Mouse (Mus musculus) liver, embryonic 14.5 days (tissue): ENCODE measurements around the gene Meis3. TPM values are rescaled to one million over a fixed set of nuclear protein-coding genes. Genes with fewer than 3 reads are reported as not detected.

Experiments
- ATAC-seq: fragments of 200-750 bp; cut with Nextera tagmentation; 2 replicates; pipeline ENCODE4 v1.8.0; 2017; ENCODE audit warnings: moderate number of reproducible peaks, mild to moderate bottlenecking, moderate library complexity; ENCODE audit not compliant: insufficient read depth
- DNase-seq, 3 experiments: peaks; one replicate each; pipeline ENCODE4 v3.0.0-alpha.2; 2012 to 2013; ENCODE audit warnings: low read depth in 3 of 3, low spot score in 3 of 3
- H3K27ac ChIP-seq: fragments of 300-500 bp; sonication (generic); 2 replicates; pipeline ENCODE4 v1.5.1; 2014; ENCODE audit warnings: moderate library complexity, mild to moderate bottlenecking, control low read depth, inconsistent platforms
- H3K27me3 ChIP-seq: fragments of 300-500 bp; sonication (generic); 2 replicates; pipeline ENCODE4 v1.6.1; 2014; ENCODE audit warnings: mild to moderate bottlenecking, low read length, moderate library complexity; ENCODE audit not compliant: control insufficient read depth, insufficient read depth
- H3K36me3 ChIP-seq: fragments of 300-500 bp; sonication (generic); replicated peaks from 2 replicates; pipeline ENCODE4 v1.6.1; 2014; ENCODE audit warnings: low read depth; ENCODE audit not compliant: control insufficient read depth, insufficient read depth
- H3K4me1 ChIP-seq, 2 experiments: fragments of 200-500 bp in 1 of 2; fragments of 300-500 bp in 1 of 2; sonication (generic) in 1 of 2; replicated peaks; 2 replicates each; pipeline ENCODE4 v1.6.1; 2012 to 2014; ENCODE audit warnings: antibody characterized with exemption in 1 of 2, inconsistent platforms in 1 of 2, low read length in 1 of 2; ENCODE audit not compliant: control insufficient read depth in 2 of 2, insufficient read depth in 2 of 2
- H3K4me2 ChIP-seq: fragments of 300-500 bp; sonication (generic); 2 replicates; pipeline ENCODE4 v1.6.1; 2014; ENCODE audit warnings: low read depth, mild to moderate bottlenecking, control low read depth, moderate library complexity
- H3K4me3 ChIP-seq, 2 experiments: fragments of 200-500 bp in 1 of 2; fragments of 300-500 bp in 1 of 2; sonication (generic) in 1 of 2; 2 replicates each; pipeline ENCODE4 v1.5.1; 2012 to 2014; ENCODE audit warnings: low read depth in 2 of 2, low read length in 2 of 2, mild to moderate bottlenecking in 2 of 2, control low read depth in 1 of 2, inconsistent platforms in 1 of 2, moderate library complexity in 1 of 2; ENCODE audit not compliant: insufficient read depth in 1 of 2
- H3K9ac ChIP-seq: fragments of 300-500 bp; sonication (generic); replicated peaks from 2 replicates; pipeline ENCODE4 v1.6.1; 2014; ENCODE audit warnings: mild to moderate bottlenecking, control low read depth, moderate library complexity
- H3K9me3 ChIP-seq: fragments of 300-500 bp; sonication (generic); 2 replicates; pipeline ENCODE4 v1.6.1; 2016; ENCODE audit warnings: low read length, mixed read lengths; ENCODE audit not compliant: control insufficient read depth
- CTCF ChIP-seq: IDR thresholded peaks from 2 replicates; pipeline ENCODE4 v1.5.1; 2016; ENCODE audit warnings: antibody characterized with exemption, low read depth, control low read depth
- EP300 ChIP-seq: IDR thresholded peaks from 2 replicates; pipeline ENCODE4 v1.6.1; 2016; ENCODE audit warnings: antibody characterized with exemption, low read depth
- WGBS: fragments of 180-500 bp; shearing (Covaris S2); extraction: QIAGEN DNeasy Blood & Tissue Kit; methylation state at CpG from one replicate; pipeline ENCODE4 v1.1.7; 2014; ENCODE audit not compliant: insufficient replicate concordance; 5-methylcytosine and 5-hydroxymethylcytosine counted together
- polyA plus RNA-seq, 2 experiments: library from polyadenylated mRNA; depleted of rRNA in 1 of 2; stranded (reverse) in 1 of 2; unstranded in 1 of 2; fragments of >200 nt; fragmentation: Nextera tagmentation in 1 of 2; extraction: Ambion mirVana in 1 of 2; gene quantifications; 2 replicates each; pipeline versions ENCODE4 v1.2.1 to v1.2.3; 2012 to 2014

Gene Meis3
- polyA plus RNA-seq, 2 experiments: 0.70 to 1.2 TPM

- no peaks in the 10 kb centered on the region; the same call in 1 of the 2 replicates for H3K36me3 ChIP-seq
Observed at GRCm38 (mm10) chr7:16198540-16198939, 23.6 kb downstream of the Meis3 start.

GRCm38 (mm10) chr7:16201136-16201535, 26.2 kb downstream of the Meis3 start:
- no peaks in the 10 kb centered on the region; the same call in 1 of the 2 replicates for H3K36me3 ChIP-seq
- H3K4me3 ChIP-seq: no peak overlapping the region
- no peaks in the 10 kb centered on the region for H3K4me1 ChIP-seq
- no peaks in the 10 kb centered on the region for H3K9me3 ChIP-seq
- 32% methylated on average over 6 of the region's 6 CpGs for WGBS
- DNase-seq (no peak), ATAC-seq (no peak)
- H3K4me2 ChIP-seq: no peak overlapping the region
- H3K27me3 ChIP-seq: no peaks in the 10 kb centered on the region
- H3K9ac ChIP-seq: no peak overlapping the region
- TF ChIP-seq EP300: no peak
- TF ChIP-seq CTCF: no peak
- no peak overlapping the region for H3K27ac ChIP-seq

More at GRCm38 (mm10) chr7:16198540-16198939, 23.6 kb downstream of the Meis3 start:
- TF ChIP-seq EP300: no peak
- Histone ChIP-seq H3K4me2 (no peak overlapping the region), H3K9ac (no peak overlapping the region), H3K27me3 (no peaks in the 10 kb centered on the region), H3K4me3 (no peak overlapping the region), H3K4me1 (no peaks in the 10 kb centered on the region), H3K9me3 (no peaks in the 10 kb centered on the region), H3K27ac (no peak overlapping the region)
- DNase-seq (no peak), ATAC-seq (no peak)
- 65% methylated on average over 11 of the region's 11 CpGs for WGBS

DNA sequence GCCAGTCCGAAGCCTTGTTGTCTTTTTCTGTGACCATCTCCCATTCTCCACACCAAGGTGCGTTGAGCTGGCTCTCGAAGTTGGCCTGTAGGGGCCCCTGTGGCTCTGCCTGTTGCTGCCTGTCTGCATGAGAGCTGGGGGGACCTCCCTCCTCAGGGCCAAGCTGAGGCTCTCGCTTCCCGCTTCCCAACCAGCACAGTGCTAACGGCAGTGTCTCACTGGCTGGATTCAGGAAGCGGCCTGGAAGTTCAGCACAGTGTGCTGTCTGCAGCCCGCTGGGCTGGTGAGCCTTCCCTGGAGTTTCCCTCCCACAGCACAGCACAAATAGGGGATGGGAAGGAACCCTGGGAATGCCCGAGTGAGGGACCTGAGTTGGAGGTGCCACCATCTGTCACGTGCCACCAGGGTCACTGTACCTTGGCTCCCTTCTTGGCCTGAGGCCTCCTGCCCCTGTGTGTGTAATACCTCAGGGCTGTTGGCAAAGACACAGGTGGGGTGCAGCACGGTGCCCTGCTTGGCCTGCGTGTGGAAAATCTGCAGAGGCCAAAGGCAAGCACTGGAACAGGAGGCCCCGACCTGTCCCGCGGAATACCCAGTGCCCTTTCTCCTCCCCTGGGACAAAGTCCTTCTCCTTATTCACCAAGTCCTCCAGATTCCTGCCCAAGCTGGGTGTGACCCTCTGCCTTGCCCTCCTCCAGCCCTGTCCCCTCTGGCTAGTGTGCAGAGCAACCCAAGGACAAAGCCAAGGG, 28.0 kb downstream of the Meis3 start:
- no peaks in the 10 kb centered on the region for H3K27me3 ChIP-seq
- no peak for ATAC-seq
- no peaks in the 10 kb centered on the region for H3K36me3 ChIP-seq
- H3K27ac ChIP-seq: no peak overlapping the region
- WGBS: 72% methylated on average over 15 of the region's 15 CpGs
- TF ChIP-seq EP300: no peak
- TF ChIP-seq CTCF: no peak
- no peak overlapping the region for H3K9ac ChIP-seq
- H3K4me1 ChIP-seq: no peaks in the 10 kb centered on the region
- no peak for DNase-seq
- H3K4me3 ChIP-seq: no peak overlapping the region
- H3K9me3 ChIP-seq: no peaks in the 10 kb centered on the region
- no peak overlapping the region for H3K4me2 ChIP-seq

GRCm38 (mm10) chr7:16203505-16203903, 28.6 kb downstream of the Meis3 start:
- no peak for ATAC-seq
- Histone ChIP-seq H3K9me3 (no peaks in the 10 kb centered on the region), H3K27me3 (no peaks in the 10 kb centered on the region), H3K4me2 (no peak overlapping the region), H3K4me1 (no peaks in the 10 kb centered on the region), H3K36me3 (no peaks in the 10 kb centered on the region), H3K4me3 (no peak overlapping the region), H3K9ac (no peak overlapping the region), H3K27ac (no peak overlapping the region)
- TF ChIP-seq EP300 (no peak), CTCF (no peak)
- DNase-seq: no peak
- WGBS: 80% methylated on average over 13 of the region's 13 CpGs

DNA sequence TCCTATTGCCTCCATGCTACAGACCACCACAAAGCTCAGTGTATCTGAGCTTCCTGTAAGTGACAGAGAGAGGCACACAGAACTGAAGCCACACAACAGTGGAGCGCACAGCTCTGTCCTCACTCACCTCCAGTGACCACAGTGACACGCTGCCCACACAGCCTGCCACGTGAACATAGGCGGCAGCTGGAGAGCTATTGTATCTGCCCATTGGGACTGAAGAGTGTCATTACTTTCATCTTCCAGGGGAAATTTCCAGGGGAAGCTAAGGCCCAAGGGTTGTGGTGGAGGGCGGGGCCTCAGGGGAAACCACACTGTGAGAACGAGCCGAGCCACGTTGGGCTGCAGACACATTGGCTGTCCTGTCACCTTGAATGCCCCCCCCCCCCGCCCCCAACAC, 29.9 kb downstream of the Meis3 start:
- no peaks in the 10 kb centered on the region for H3K4me1 ChIP-seq
- no peak overlapping the region for H3K4me3 ChIP-seq
- TF ChIP-seq EP300: no peak
- no peak for TF ChIP-seq CTCF
- no peaks in the 10 kb centered on the region for H3K27me3 ChIP-seq
- no peak overlapping the region for H3K27ac ChIP-seq
- WGBS: 51% methylated on average over 9 of the region's 9 CpGs
- DNase-seq (no peak), ATAC-seq (no peak)
- no peaks in the 10 kb centered on the region for H3K9me3 ChIP-seq
- H3K9ac ChIP-seq: no peak overlapping the region
- no peaks in the 10 kb centered on the region for H3K36me3 ChIP-seq
- no peak overlapping the region for H3K4me2 ChIP-seq
